Mouse (Mus musculus) erythroblast, embryonic 14.5 days (primary cell): Measurements from ENCODE around the gene Nfib.

Source experiments
- GATA1 ChIP-seq: IDR thresholded peaks from 2 replicates; pipeline ENCODE4 v1.6.1; 2012; ENCODE audit warnings: low read length, inconsistent platforms, mixed read lengths
- TAL1 ChIP-seq: IDR thresholded peaks from 3 replicates; pipeline ENCODE4 v1.6.1; 2012; ENCODE audit warnings: low read length, inconsistent platforms, mixed read lengths

DNA sequence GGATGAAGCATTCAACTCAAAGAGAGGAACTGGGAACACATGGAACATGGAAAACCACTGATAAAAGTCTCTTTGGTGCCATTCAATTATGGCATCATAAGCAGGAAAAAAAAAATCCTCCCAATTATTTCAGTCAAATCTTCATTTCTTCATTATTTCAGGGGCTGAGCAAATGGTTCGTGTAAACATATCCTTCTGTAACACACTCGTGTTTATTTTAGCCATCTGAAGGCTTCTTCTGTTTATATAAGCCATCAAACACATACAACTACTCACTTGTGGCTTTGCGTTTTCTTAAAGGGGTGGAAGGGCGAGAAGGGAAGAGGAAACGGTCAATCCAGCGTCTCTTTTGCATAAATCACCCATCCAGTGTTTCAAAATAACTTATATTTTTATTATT, 399.5 kb downstream of the Nfib start:
- TF ChIP-seq GATA1 (no peak), TAL1 (no peak)
